Mouse (Mus musculus): Measurements from ENCODE around the gene Prkg1. TPM values are rescaled to one million over a fixed set of nuclear protein-coding genes. Genes with fewer than 3 reads are reported as not detected.

Gene Prkg1
- polyA plus RNA-seq, 1 experiment from 2014 or later: 11.5 TPM

- peaks cover 32% of the 10 kb centered on the region for H3K36me3 ChIP-seq
- H3K27me3 ChIP-seq (replicated peaks): no peaks in the 10 kb centered on the region
- peak overlapping the region; percentile 81 for H3K4me2 ChIP-seq (replicated peaks)
- no peak for ATAC-seq (ENCODE audit: low FRiP score, low read depth)
- 93% methylated on average over 8 of the region's 8 CpGs for WGBS
- H3K4me1 ChIP-seq: peaks cover 15% of the 10 kb centered on the region
- H3K27ac ChIP-seq: no peak overlapping the region
- peak overlapping the region; percentile 61; the same call in 1 of the 2 replicates for H3K9ac ChIP-seq
- H3K4me3 ChIP-seq: peak overlapping the region; percentile 57
- no peaks in the 10 kb centered on the region for H3K9me3 ChIP-seq
Observed at GRCm38 (mm10) chr19:31083761-31084160, 681.1 kb downstream of the Prkg1 start.

DNA sequence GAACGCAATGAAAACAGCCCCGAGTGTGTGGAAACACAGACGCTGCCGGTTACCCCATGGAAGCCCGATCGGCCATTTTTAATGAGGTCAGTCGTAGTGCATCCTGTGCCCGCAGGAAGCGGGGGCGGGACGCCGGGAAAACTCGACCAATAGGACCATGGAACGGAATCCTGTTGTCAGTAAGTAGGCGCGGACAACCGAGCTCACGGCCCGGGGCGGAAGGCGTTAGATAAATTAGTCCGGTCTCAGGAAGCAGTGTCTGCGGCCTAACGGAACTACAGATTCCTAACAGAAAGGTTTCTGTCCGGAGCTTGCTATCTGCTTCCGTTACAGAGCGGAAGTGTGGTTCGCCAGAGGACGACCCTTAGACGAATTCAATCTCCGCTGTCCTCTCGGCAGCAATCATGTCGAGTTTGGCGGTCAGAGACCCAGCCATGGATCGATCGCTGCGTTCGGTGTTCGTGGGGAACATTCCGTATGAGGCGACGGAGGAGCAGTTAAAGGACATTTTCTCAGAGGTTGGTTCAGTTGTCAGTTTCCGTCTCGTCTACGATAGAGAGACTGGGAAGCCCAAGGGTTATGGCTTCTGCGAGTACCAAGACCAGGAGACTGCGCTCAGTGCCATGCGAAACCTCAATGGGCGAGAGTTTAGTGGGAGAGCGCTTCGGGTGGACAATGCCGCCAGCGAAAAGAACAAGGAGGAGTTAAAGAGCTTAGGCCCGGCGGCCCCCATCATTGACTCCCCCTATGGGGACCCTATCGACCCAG, 682.0 kb downstream of the Prkg1 start, which contains the start of gene Cstf2t:
TSS of gene Cstf2t (plus strand) at position 176 of the 768 bp plus-strand sequence.
- Histone ChIP-seq H3K9ac (peak within 1 kb of the TSS; percentile 61), H3K9me3 (no peaks in the 10 kb centered on the region), H3K27me3 (replicated peaks) (no peaks in the 10 kb centered on the region), H3K27ac (0 out of 2 replicates have a peak within 1 kb of the TSS, but pooled peaks have one; percentile 22), H3K4me3 (peak within 1 kb of the TSS; percentile 57), H3K4me1 (peaks cover 15% of the 10 kb centered on the region), H3K36me3 (peaks cover 32% of the 10 kb centered on the region), H3K4me2 (replicated peaks) (peak within 1 kb of the TSS; percentile 81)
- peak; percentile 100 for ATAC-seq (ENCODE audit: low FRiP score, low read depth)
- WGBS: 2% methylated on average over 56 of the region's 56 CpGs

- peaks cover 15% of the 10 kb centered on the region for H3K4me1 ChIP-seq
- H3K27ac ChIP-seq: no peak overlapping the region
- no peaks in the 10 kb centered on the region for H3K27me3 ChIP-seq (replicated peaks)
- H3K4me3 ChIP-seq: peak overlapping the region; percentile 57
- H3K9ac ChIP-seq: 0 out of 2 replicates have a peak overlapping the region, but pooled peaks have one; percentile 61
- ATAC-seq (ENCODE audit: low FRiP score, low read depth): peak; percentile 73
- WGBS: 20% methylated on average over 7 of the region's 7 CpGs
- H3K4me2 ChIP-seq (replicated peaks): peak overlapping the region; percentile 81
- no peaks in the 10 kb centered on the region for H3K9me3 ChIP-seq
- H3K36me3 ChIP-seq: peaks cover 31% of the 10 kb centered on the region
Observed at GRCm38 (mm10) chr19:31082226-31082625, 682.6 kb downstream of the Prkg1 start.

DNA sequence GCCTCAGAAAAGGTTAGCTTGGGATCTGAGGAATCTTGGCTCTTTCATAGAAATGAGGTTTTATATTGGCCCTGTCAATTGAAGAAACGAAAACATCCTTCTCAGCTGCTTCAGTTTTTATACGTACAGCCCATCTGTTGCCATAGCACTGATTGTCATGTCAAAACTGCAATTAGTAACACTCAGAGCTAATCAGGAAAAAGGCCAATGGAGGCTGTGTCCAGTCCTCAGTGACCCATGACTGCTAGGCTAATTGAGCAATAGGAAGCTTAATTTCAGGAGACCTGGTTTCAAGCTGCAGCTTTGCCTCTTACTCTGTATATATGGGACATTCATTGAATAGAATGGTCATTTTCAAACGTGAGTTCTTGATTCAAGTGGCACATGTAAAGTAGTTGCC, 686.6 kb downstream of the Prkg1 start:
- Histone ChIP-seq H3K4me2 (replicated peaks) (no peak overlapping the region), H3K4me3 (no peak overlapping the region), H3K27me3 (replicated peaks) (no peaks in the 10 kb centered on the region), H3K4me1 (peaks cover 7% of the 10 kb centered on the region), H3K27ac (no peak overlapping the region), H3K9me3 (no peaks in the 10 kb centered on the region), H3K36me3 (no peaks in the 10 kb centered on the region), H3K9ac (no peak overlapping the region)
- WGBS: 65% methylated on average over 3 of the region's 3 CpGs
- no peak for ATAC-seq (ENCODE audit: low FRiP score, low read depth)

GRCm38 (mm10) chr19:31076106-31076505, 688.7 kb downstream of the Prkg1 start:
- Histone ChIP-seq H3K27ac (no peak overlapping the region), H3K4me3 (no peak overlapping the region), H3K4me1 (peaks cover 7% of the 10 kb centered on the region; the same call in 1 of the 2 replicates), H3K27me3 (replicated peaks) (no peaks in the 10 kb centered on the region), H3K9ac (no peak overlapping the region), H3K4me2 (replicated peaks) (no peak overlapping the region), H3K9me3 (no peaks in the 10 kb centered on the region), H3K36me3 (no peaks in the 10 kb centered on the region)
- 76% methylated on average over 4 of the region's 4 CpGs for WGBS
- ATAC-seq (ENCODE audit: low FRiP score, low read depth): no peak

GRCm38 (mm10) chr19:31074717-31075063, 690.1 kb downstream of the Prkg1 start:
- no peaks in the 10 kb centered on the region for H3K36me3 ChIP-seq
- H3K9me3 ChIP-seq: no peaks in the 10 kb centered on the region
- no peak overlapping the region for H3K27ac ChIP-seq
- peaks cover 7% of the 10 kb centered on the region; the same call in 1 of the 2 replicates for H3K4me1 ChIP-seq
- ATAC-seq (ENCODE audit: low FRiP score, low read depth): peak; percentile 53
- 10% methylated on average over 3 of the region's 3 CpGs for WGBS
- H3K4me3 ChIP-seq: no peak overlapping the region
- H3K9ac ChIP-seq: no peak overlapping the region
- H3K27me3 ChIP-seq (replicated peaks): no peaks in the 10 kb centered on the region
- H3K4me2 ChIP-seq (replicated peaks): peak overlapping the region; percentile 39

DNA sequence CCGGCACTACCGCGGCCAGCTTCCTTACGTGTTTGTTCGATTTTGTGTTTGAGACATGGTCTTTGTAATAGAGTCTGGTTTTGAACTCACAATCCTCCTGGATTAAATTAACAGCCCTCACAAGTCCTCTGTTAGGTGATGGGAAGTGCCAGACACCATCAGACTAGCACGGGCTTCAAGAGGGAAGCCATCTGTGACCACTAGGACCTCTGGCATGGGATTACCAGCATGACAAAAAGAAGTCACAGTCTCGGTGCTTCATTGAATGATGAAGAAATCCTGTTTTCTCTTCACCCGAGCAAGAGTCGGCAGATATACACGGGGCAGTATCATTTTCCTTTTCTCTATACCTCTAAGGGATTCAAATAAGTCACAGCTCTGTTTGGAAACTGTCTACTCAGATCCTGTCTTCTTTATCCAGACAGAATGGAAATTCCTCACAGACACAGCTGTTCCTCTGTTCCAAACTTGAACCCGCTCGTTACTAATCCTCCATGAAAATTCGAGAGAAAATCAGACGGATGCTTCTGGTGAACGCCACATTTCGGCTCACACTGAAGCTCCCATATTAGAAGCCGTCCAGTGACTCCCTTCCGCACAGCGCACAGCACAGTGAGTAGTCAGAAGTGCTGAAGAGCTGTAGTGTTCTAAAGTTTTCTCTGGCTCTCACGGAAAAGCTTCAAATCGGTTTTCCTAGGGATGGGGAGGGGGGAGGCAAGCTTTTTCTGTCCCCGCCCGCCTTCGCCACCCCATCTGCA, 690.7 kb downstream of the Prkg1 start:
- Histone ChIP-seq H3K4me2 (replicated peaks) (peak overlapping the region; percentile 39), H3K27ac (no peak overlapping the region), H3K9ac (no peak overlapping the region), H3K36me3 (no peaks in the 10 kb centered on the region), H3K4me1 (peaks cover 7% of the 10 kb centered on the region; the same call in 1 of the 2 replicates), H3K9me3 (no peaks in the 10 kb centered on the region), H3K27me3 (replicated peaks) (no peaks in the 10 kb centered on the region), H3K4me3 (no peak overlapping the region)
- ATAC-seq (ENCODE audit: low FRiP score, low read depth): peak; percentile 84
- WGBS: 44% methylated on average over 24 of the region's 24 CpGs

- Histone ChIP-seq H3K4me1 (no peaks in the 10 kb centered on the region), H3K27ac (no peak overlapping the region), H3K36me3 (no peaks in the 10 kb centered on the region), H3K9ac (no peak overlapping the region), H3K9me3 (no peaks in the 10 kb centered on the region), H3K27me3 (replicated peaks) (no peaks in the 10 kb centered on the region), H3K4me2 (replicated peaks) (no peak overlapping the region), H3K4me3 (no peak overlapping the region)
- 90% methylated on average over 11 of the region's 11 CpGs for WGBS
- no peak for ATAC-seq (ENCODE audit: low FRiP score, low read depth)
Observed at GRCm38 (mm10) chr19:31065206-31065781, 699.5 kb downstream of the Prkg1 start.

DNA sequence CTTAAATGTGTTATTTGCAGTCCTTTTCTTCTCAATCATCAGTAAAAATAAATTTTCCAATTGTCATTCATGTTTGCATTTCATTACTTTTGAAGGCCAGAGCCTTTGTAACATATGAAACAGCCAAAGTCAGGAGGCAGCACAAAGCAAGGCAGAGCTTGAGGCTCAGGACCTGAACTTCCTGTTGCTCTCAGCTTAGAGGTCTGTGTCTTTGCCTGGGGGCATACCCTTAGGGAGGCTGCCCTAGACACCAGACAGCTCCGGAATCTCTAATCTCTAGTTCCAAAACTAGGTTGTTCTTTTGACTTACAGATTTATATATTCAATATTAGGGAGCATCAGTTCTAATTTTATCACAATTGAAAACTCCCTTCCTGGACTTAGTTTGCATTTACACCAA, 700.1 kb downstream of the Prkg1 start:
- no peaks in the 10 kb centered on the region for H3K36me3 ChIP-seq
- no peak overlapping the region for H3K27ac ChIP-seq
- H3K9me3 ChIP-seq: no peaks in the 10 kb centered on the region
- no peak overlapping the region for H3K4me2 ChIP-seq (replicated peaks)
- no peaks in the 10 kb centered on the region for H3K4me1 ChIP-seq
- H3K4me3 ChIP-seq: no peak overlapping the region
- 83% methylated on average over 1 of the region's 1 CpGs for WGBS
- ATAC-seq (ENCODE audit: low FRiP score, low read depth): no peak
- H3K9ac ChIP-seq: no peak overlapping the region
- H3K27me3 ChIP-seq (replicated peaks): no peaks in the 10 kb centered on the region

DNA sequence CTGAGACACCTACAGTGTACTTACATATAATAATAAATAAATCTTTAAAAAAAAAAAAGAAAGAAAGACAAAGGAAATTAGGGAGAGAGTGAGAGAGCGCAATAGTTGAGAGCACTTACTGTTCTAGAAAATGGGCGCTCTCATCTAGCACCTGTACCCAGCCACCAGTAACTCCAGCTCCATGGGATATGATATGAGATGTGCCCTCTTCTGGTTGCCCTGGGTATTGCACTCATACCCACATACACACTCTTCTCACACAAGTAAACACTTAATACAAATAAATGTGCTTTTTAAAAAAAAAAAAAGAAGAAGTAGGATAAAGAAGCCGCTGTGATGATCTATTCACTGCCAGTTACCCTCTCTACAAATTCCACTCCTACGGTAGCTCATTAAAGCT, 718.2 kb downstream of the Prkg1 start:
- Histone ChIP-seq H3K27ac (no peak overlapping the region), H3K9ac (no peak overlapping the region), H3K27me3 (replicated peaks) (no peaks in the 10 kb centered on the region), H3K36me3 (no peaks in the 10 kb centered on the region), H3K4me2 (replicated peaks) (no peak overlapping the region), H3K9me3 (no peaks in the 10 kb centered on the region), H3K4me3 (no peak overlapping the region), H3K4me1 (no peaks in the 10 kb centered on the region)
- ATAC-seq (ENCODE audit: low FRiP score, low read depth): no peak
- WGBS: over 99% methylated on average over 4 of the region's 4 CpGs

GRCm38 (mm10) chr19:31040948-31041847, 723.6 kb downstream of the Prkg1 start:
- Histone ChIP-seq H3K4me2 (replicated peaks) (no peak overlapping the region), H3K4me1 (no peaks in the 10 kb centered on the region), H3K27me3 (replicated peaks) (no peaks in the 10 kb centered on the region), H3K9ac (no peak overlapping the region), H3K36me3 (no peaks in the 10 kb centered on the region), H3K9me3 (no peaks in the 10 kb centered on the region), H3K4me3 (no peak overlapping the region), H3K27ac (no peak overlapping the region)
- ATAC-seq (ENCODE audit: low FRiP score, low read depth): no peak
- WGBS: 76% methylated on average over 2 of the region's 2 CpGs

Measured in neural tube, embryonic 12.5 days (tissue).